Mouse (Mus musculus): ENCODE measurements at regions not wholly inside any gene's neighbourhood (a gene's known extent, or its start where the extent isn't known, plus 50 kb on each side); places are given as distances from the start of the nearest gene placed in this dataset.

DNA sequence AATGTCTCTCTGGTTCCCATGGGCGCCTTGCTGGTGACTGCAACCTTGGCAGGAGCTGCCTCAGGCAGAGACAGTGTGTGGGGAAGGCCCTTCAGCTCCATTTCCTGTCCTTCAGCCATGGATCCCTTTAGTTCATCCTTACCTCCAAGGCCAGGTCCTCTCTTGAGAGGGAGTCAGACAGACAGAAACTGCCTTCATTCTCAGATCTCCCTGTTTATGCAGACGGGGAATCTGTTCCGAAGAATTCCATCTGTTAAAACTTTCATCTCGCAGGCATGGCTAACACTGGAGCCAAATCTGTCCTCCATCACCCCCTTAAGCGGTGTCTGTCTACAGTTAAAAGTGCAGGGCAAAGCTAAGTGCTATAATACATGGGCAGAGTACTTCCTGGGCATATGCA is 144.0 kb upstream of the Lnx1 start:
- no peak for DNase-seq (ENCODE audit: low spot score)
- Histone ChIP-seq H3K4me1 (ENCODE audit: control insufficient read depth, insufficient read depth) (no peaks in the 10 kb centered on the region), H3K27me3 (ENCODE audit: control insufficient read depth, insufficient read depth, low read length) (no peaks in the 10 kb centered on the region), H3K9me3 (replicated peaks; ENCODE audit: control insufficient read depth, low read length) (no peaks in the 10 kb centered on the region), H3K27ac (ENCODE audit: low read depth) (no peak overlapping the region), H3K4me2 (ENCODE audit: low read depth, low read length) (no peak overlapping the region), H3K4me3 (ENCODE audit: low read depth, low read length) (no peak overlapping the region), H3K36me3 (replicated peaks; ENCODE audit: control insufficient read depth, insufficient read depth, low read length) (no peaks in the 10 kb centered on the region), H3K9ac (replicated peaks; ENCODE audit: low read depth, low read length) (no peak overlapping the region)
- 74% methylated on average over 5 of the region's 5 CpGs for WGBS
- TF ChIP-seq CTCF (IDR thresholded peaks at IDR 0.05; ENCODE audit: low read depth) (no peak), EP300 (IDR thresholded peaks at IDR 0.05; ENCODE audit: low read depth) (no peak)
- ATAC-seq (ENCODE audit: insufficient read depth, low read depth) = no peak

DNA sequence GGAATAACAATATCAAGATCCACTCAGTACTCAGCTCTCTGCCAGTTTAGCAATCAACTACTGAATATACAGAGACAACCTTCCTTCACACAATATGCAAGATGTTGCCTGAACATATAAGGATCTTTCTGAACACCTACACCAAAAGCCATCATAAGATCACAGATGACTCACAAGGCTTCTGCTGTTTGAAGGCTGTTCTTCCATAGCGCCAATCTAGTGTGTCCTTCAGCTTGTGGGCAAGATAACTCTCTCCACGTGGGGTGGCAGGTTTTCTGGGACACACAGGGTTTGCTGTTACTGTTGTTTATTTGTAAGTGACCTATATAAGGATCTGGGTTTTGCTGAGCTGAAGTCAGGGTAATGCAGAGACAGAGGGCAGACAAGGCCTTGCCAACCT is 131.7 kb upstream of the Lnx1 start:
- H3K36me3 ChIP-seq (replicated peaks; ENCODE audit: control insufficient read depth, insufficient read depth, low read length) = no peaks in the 10 kb centered on the region
- H3K4me3 ChIP-seq (ENCODE audit: low read depth, low read length) = no peak overlapping the region
- TF ChIP-seq EP300 (IDR thresholded peaks at IDR 0.05; ENCODE audit: low read depth) (no peak), CTCF (IDR thresholded peaks at IDR 0.05; ENCODE audit: low read depth) (no peak)
- no peaks in the 10 kb centered on the region for H3K9me3 ChIP-seq (replicated peaks; ENCODE audit: control insufficient read depth, low read length)
- H3K9ac ChIP-seq (replicated peaks; ENCODE audit: low read depth, low read length) = no peak overlapping the region
- DNase-seq (ENCODE audit: low spot score) (no peak), ATAC-seq (ENCODE audit: insufficient read depth, low read depth) (no peak)
- H3K27me3 ChIP-seq (ENCODE audit: control insufficient read depth, insufficient read depth, low read length) = no peaks in the 10 kb centered on the region
- H3K4me2 ChIP-seq (ENCODE audit: low read depth, low read length) = no peak overlapping the region
- peaks cover 4% of the 10 kb centered on the region for H3K4me1 ChIP-seq (ENCODE audit: control insufficient read depth, insufficient read depth)
- WGBS = 72% methylated on average over 2 of the region's 2 CpGs
- no peak overlapping the region for H3K27ac ChIP-seq (ENCODE audit: low read depth)

GRCm38 (mm10) chr5:74833887-74834286 is 131.2 kb upstream of the Lnx1 start:
- Histone ChIP-seq H3K27me3 (ENCODE audit: control insufficient read depth, insufficient read depth, low read length) (no peaks in the 10 kb centered on the region), H3K4me1 (ENCODE audit: control insufficient read depth, insufficient read depth) (no peaks in the 10 kb centered on the region), H3K4me2 (ENCODE audit: low read depth, low read length) (no peak overlapping the region), H3K27ac (ENCODE audit: low read depth) (no peak overlapping the region), H3K9me3 (replicated peaks; ENCODE audit: control insufficient read depth, low read length) (no peaks in the 10 kb centered on the region), H3K36me3 (replicated peaks; ENCODE audit: control insufficient read depth, insufficient read depth, low read length) (no peaks in the 10 kb centered on the region), H3K4me3 (ENCODE audit: low read depth, low read length) (no peak overlapping the region), H3K9ac (replicated peaks; ENCODE audit: low read depth, low read length) (no peak overlapping the region)
- TF ChIP-seq EP300 (IDR thresholded peaks at IDR 0.05; ENCODE audit: low read depth) = no peak
- TF ChIP-seq CTCF (IDR thresholded peaks at IDR 0.05; ENCODE audit: low read depth) = no peak
- ATAC-seq (ENCODE audit: insufficient read depth, low read depth) = no peak
- WGBS = 83% methylated on average over 4 of the region's 4 CpGs
- no peak for DNase-seq (ENCODE audit: low spot score)

DNA sequence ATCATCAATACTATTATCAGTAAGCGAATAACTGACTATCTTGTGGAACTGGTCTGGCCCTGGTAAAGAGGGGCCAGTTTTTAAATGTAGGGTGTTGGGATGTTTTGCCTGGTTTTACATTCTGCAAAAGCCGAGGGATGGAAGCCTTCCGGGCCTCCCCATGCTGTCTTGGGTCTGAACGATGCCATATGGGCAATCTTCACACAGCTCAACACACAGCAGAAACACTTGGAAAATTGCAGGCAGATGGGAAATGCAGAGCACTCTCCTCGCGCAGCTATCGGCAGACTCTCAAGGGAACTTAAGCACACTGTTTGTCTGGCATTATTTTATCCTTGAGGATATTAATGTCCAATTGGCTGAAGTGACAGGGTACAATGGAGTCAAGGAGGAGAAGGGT is 129.3 kb upstream of the Lnx1 start:
- 85% methylated on average over 7 of the region's 7 CpGs for WGBS
- Histone ChIP-seq H3K9me3 (replicated peaks; ENCODE audit: control insufficient read depth, low read length) (no peaks in the 10 kb centered on the region), H3K36me3 (replicated peaks; ENCODE audit: control insufficient read depth, insufficient read depth, low read length) (no peaks in the 10 kb centered on the region), H3K4me2 (ENCODE audit: low read depth, low read length) (no peak overlapping the region), H3K27ac (ENCODE audit: low read depth) (no peak overlapping the region), H3K4me1 (ENCODE audit: control insufficient read depth, insufficient read depth) (no peaks in the 10 kb centered on the region), H3K9ac (replicated peaks; ENCODE audit: low read depth, low read length) (no peak overlapping the region), H3K27me3 (ENCODE audit: control insufficient read depth, insufficient read depth, low read length) (no peaks in the 10 kb centered on the region), H3K4me3 (ENCODE audit: low read depth, low read length) (no peak overlapping the region)
- ATAC-seq (ENCODE audit: insufficient read depth, low read depth) = no peak
- TF ChIP-seq CTCF (IDR thresholded peaks at IDR 0.05; ENCODE audit: low read depth) = no peak
- TF ChIP-seq EP300 (IDR thresholded peaks at IDR 0.05; ENCODE audit: low read depth) = no peak
- DNase-seq (ENCODE audit: low spot score) = no peak

DNA sequence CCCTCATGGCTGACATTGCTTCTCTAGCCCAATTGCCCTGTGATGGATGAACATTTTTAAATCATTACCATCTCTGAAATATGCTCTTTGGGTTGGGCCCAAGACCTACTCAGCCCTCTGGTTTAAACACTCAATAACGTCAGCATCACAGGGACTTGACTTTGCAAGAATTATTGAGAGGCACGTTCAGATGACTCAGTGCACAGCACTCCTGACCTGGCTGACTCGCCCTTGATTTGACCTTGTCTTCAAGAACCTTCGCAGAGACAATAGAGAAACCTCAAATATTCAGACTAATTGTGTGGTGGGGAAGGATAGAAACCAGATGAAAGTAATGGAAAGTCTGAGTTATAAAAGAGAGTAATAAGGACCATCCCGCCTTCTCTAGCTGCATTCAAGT is 127.9 kb upstream of the Lnx1 start:
- H3K9ac ChIP-seq (replicated peaks; ENCODE audit: low read depth, low read length) = no peak overlapping the region
- DNase-seq (ENCODE audit: low spot score) = no peak
- ATAC-seq (ENCODE audit: insufficient read depth, low read depth) = no peak
- no peaks in the 10 kb centered on the region for H3K4me1 ChIP-seq (ENCODE audit: control insufficient read depth, insufficient read depth)
- H3K4me3 ChIP-seq (ENCODE audit: low read depth, low read length) = no peak overlapping the region
- 58% methylated on average over 5 of the region's 5 CpGs for WGBS
- no peaks in the 10 kb centered on the region for H3K9me3 ChIP-seq (replicated peaks; ENCODE audit: control insufficient read depth, low read length)
- H3K27me3 ChIP-seq (ENCODE audit: control insufficient read depth, insufficient read depth, low read length) = no peaks in the 10 kb centered on the region
- H3K36me3 ChIP-seq (replicated peaks; ENCODE audit: control insufficient read depth, insufficient read depth, low read length) = no peaks in the 10 kb centered on the region
- H3K27ac ChIP-seq (ENCODE audit: low read depth) = no peak overlapping the region
- no peak for TF ChIP-seq CTCF (IDR thresholded peaks at IDR 0.05; ENCODE audit: low read depth)
- no peak for TF ChIP-seq EP300 (IDR thresholded peaks at IDR 0.05; ENCODE audit: low read depth)
- no peak overlapping the region for H3K4me2 ChIP-seq (ENCODE audit: low read depth, low read length)

- Histone ChIP-seq H3K9me3 (replicated peaks; ENCODE audit: control insufficient read depth, low read length) (no peaks in the 10 kb centered on the region), H3K9ac (replicated peaks; ENCODE audit: low read depth, low read length) (no peak overlapping the region), H3K4me1 (ENCODE audit: control insufficient read depth, insufficient read depth) (no peaks in the 10 kb centered on the region), H3K27me3 (ENCODE audit: control insufficient read depth, insufficient read depth, low read length) (no peaks in the 10 kb centered on the region), H3K4me3 (ENCODE audit: low read depth, low read length) (no peak overlapping the region), H3K27ac (ENCODE audit: low read depth) (no peak overlapping the region), H3K36me3 (replicated peaks; ENCODE audit: control insufficient read depth, insufficient read depth, low read length) (no peaks in the 10 kb centered on the region), H3K4me2 (ENCODE audit: low read depth, low read length) (no peak overlapping the region)
- ATAC-seq (ENCODE audit: insufficient read depth, low read depth) (no peak), DNase-seq (ENCODE audit: low spot score) (no peak)
- WGBS = 74% methylated on average over 9 of the region's 9 CpGs
- TF ChIP-seq EP300 (IDR thresholded peaks at IDR 0.05; ENCODE audit: low read depth) = no peak
- no peak for TF ChIP-seq CTCF (IDR thresholded peaks at IDR 0.05; ENCODE audit: low read depth)
These were observed 126.3 kb upstream of the Lnx1 start for GRCm38 (mm10) chr5:74829003-74829402.

Data from heart, postnatal 0 days (tissue).